Mouse (Mus musculus) limb, embryonic 11.5 days (tissue): ENCODE results near the gene Prkce. TPM values are rescaled to one million over a fixed set of nuclear protein-coding genes. Genes with fewer than 3 reads are reported as not detected.

Experiments used
- ATAC-seq: fragments of 200-750 bp; cut with Nextera tagmentation; 2 replicates; pipeline ENCODE4 v1.8.0; 2017; ENCODE audit warnings: low read depth; ENCODE audit not compliant: insufficient number of reproducible peaks, low FRiP score, low TSS enrichment
- DNase-seq: peaks from one replicate; pipeline ENCODE4 v3.0.0-alpha.2; 2015; ENCODE audit warnings: low spot score
- H3K27ac ChIP-seq: fragments of 300-500 bp; sonication (generic); replicated peaks from 2 replicates; pipeline ENCODE4 v1.5.1; 2014; ENCODE audit warnings: low read depth, mild to moderate bottlenecking, low read length
- H3K27me3 ChIP-seq: fragments of 300-500 bp; sonication (generic); 2 replicates; pipeline ENCODE4 v1.6.1; 2014; ENCODE audit warnings: mild to moderate bottlenecking, low read length, mixed read lengths; ENCODE audit not compliant: control insufficient read depth, insufficient read depth
- H3K36me3 ChIP-seq: fragments of 300-500 bp; sonication (generic); 2 replicates; pipeline ENCODE4 v1.6.1; 2014; ENCODE audit warnings: mild to moderate bottlenecking, low read length, moderate library complexity, mixed read lengths; ENCODE audit not compliant: control insufficient read depth, insufficient read depth
- H3K4me1 ChIP-seq: fragments of 300-500 bp; sonication (generic); 2 replicates; pipeline ENCODE4 v1.6.1; 2014; ENCODE audit warnings: low read length, mixed read lengths; ENCODE audit not compliant: control insufficient read depth, insufficient read depth
- H3K4me2 ChIP-seq: fragments of 300-500 bp; sonication (generic); 2 replicates; pipeline ENCODE4 v1.6.1; 2014; ENCODE audit warnings: low read depth, mild to moderate bottlenecking, moderate library complexity; ENCODE audit not compliant: severe bottlenecking
- H3K4me3 ChIP-seq: fragments of 300-500 bp; sonication (generic); 2 replicates; pipeline ENCODE4 v1.5.1; 2014; ENCODE audit warnings: low read depth, low read length
- H3K9ac ChIP-seq: fragments of 300-500 bp; sonication (generic); 2 replicates; pipeline ENCODE4 v1.6.1; 2014; ENCODE audit warnings: mild to moderate bottlenecking, low read length
- H3K9me3 ChIP-seq: fragments of 300-500 bp; sonication (generic); 2 replicates; pipeline ENCODE4 v1.6.1; 2016; ENCODE audit warnings: low read length; ENCODE audit not compliant: control insufficient read depth
- WGBS: fragments of 180-500 bp; shearing (Covaris S2); extraction: QIAGEN DNeasy Blood & Tissue Kit; methylation state at CpG from one replicate; pipeline ENCODE4 v1.1.7; 2014; 5-methylcytosine and 5-hydroxymethylcytosine counted together
- polyA plus RNA-seq: library from polyadenylated mRNA; unstranded; fragments of >200 nt; fragmentation: Nextera tagmentation; extraction: Ambion mirVana; gene quantifications from 2 replicates; pipeline ENCODE4 v1.2.1, GENCODE M21; 2014

The Prkce gene
- polyA plus RNA-seq, 1 experiment from 2014 or later, result 5.1 TPM

GRCm38 (mm10) chr17:86507342-86508211 lies 340.0 kb downstream of the Prkce start:
- Histone ChIP-seq H3K4me3 (no peak overlapping the region), H3K9me3 (no peaks in the 10 kb centered on the region), H3K36me3 (no peaks in the 10 kb centered on the region), H3K9ac (no peak overlapping the region), H3K27me3 (no peaks in the 10 kb centered on the region), H3K4me2 (no peak overlapping the region), H3K4me1 (no peaks in the 10 kb centered on the region), H3K27ac (no peak overlapping the region)
- 74% methylated on average over 19 of the region's 19 CpGs for WGBS
- DNase-seq, result no peak
- ATAC-seq, result no peak

- Histone ChIP-seq H3K27me3 (no peaks in the 10 kb centered on the region), H3K36me3 (no peaks in the 10 kb centered on the region), H3K4me3 (no peak overlapping the region), H3K4me1 (no peaks in the 10 kb centered on the region), H3K9me3 (no peaks in the 10 kb centered on the region), H3K27ac (no peak overlapping the region), H3K9ac (no peak overlapping the region), H3K4me2 (no peak overlapping the region)
- ATAC-seq (no peak), DNase-seq (no peak)
- 87% methylated on average over 3 of the region's 3 CpGs for WGBS
Measured at GRCm38 (mm10) chr17:86508212-86508490, 340.6 kb downstream of the Prkce start.

- H3K9me3 ChIP-seq, result no peaks in the 10 kb centered on the region
- no peaks in the 10 kb centered on the region for H3K27me3 ChIP-seq
- WGBS, result 34% methylated on average over 5 of the region's 5 CpGs
- H3K27ac ChIP-seq, result no peak overlapping the region
- no peak overlapping the region for H3K4me2 ChIP-seq
- no peak overlapping the region for H3K4me3 ChIP-seq
- H3K9ac ChIP-seq, result no peak overlapping the region
- no peaks in the 10 kb centered on the region for H3K36me3 ChIP-seq
- DNase-seq (no peak), ATAC-seq (no peak)
- H3K4me1 ChIP-seq, result no peaks in the 10 kb centered on the region
Measured at GRCm38 (mm10) chr17:86509871-86510270, 342.3 kb downstream of the Prkce start.

- H3K4me2 ChIP-seq, result no peak overlapping the region
- DNase-seq (no peak), ATAC-seq (no peak)
- no peaks in the 10 kb centered on the region for H3K27me3 ChIP-seq
- H3K9ac ChIP-seq, result no peak overlapping the region
- no peak overlapping the region for H3K4me3 ChIP-seq
- no peaks in the 10 kb centered on the region for H3K36me3 ChIP-seq
- H3K9me3 ChIP-seq, result no peaks in the 10 kb centered on the region
- WGBS, result 88% methylated on average over 13 of the region's 13 CpGs
- H3K27ac ChIP-seq, result no peak overlapping the region
- no peaks in the 10 kb centered on the region for H3K4me1 ChIP-seq
Measured at GRCm38 (mm10) chr17:86514974-86515620, 347.5 kb downstream of the Prkce start.

GRCm38 (mm10) chr17:86516630-86517029 lies 349.0 kb downstream of the Prkce start:
- no peak overlapping the region for H3K4me2 ChIP-seq
- DNase-seq, result no peak
- no peaks in the 10 kb centered on the region for H3K4me1 ChIP-seq
- H3K36me3 ChIP-seq, result no peaks in the 10 kb centered on the region
- no peak overlapping the region for H3K27ac ChIP-seq
- H3K27me3 ChIP-seq, result no peaks in the 10 kb centered on the region
- no peak overlapping the region for H3K4me3 ChIP-seq
- WGBS, result 78% methylated on average over 5 of the region's 5 CpGs
- no peak overlapping the region for H3K9ac ChIP-seq
- no peak for ATAC-seq
- no peaks in the 10 kb centered on the region for H3K9me3 ChIP-seq

- no peaks in the 10 kb centered on the region for H3K9me3 ChIP-seq
- ATAC-seq, result no peak
- H3K4me3 ChIP-seq, result no peak overlapping the region
- DNase-seq, result no peak
- no peaks in the 10 kb centered on the region for H3K27me3 ChIP-seq
- no peak overlapping the region for H3K9ac ChIP-seq
- H3K4me1 ChIP-seq, result no peaks in the 10 kb centered on the region
- H3K36me3 ChIP-seq, result no peaks in the 10 kb centered on the region
- WGBS, result 91% methylated on average over 7 of the region's 7 CpGs
- H3K27ac ChIP-seq, result no peak overlapping the region
- H3K4me2 ChIP-seq, result no peak overlapping the region
Measured at GRCm38 (mm10) chr17:86518604-86519003, 351.0 kb downstream of the Prkce start.

GRCm38 (mm10) chr17:86521252-86521651 lies 353.7 kb downstream of the Prkce start:
- no peaks in the 10 kb centered on the region for H3K27me3 ChIP-seq
- H3K4me2 ChIP-seq, result no peak overlapping the region
- WGBS, result 92% methylated on average over 11 of the region's 11 CpGs

GRCm38 (mm10) chr17:86522649-86523048 lies 355.1 kb downstream of the Prkce start:
- WGBS, result 93% methylated on average over 5 of the region's 5 CpGs
- H3K27me3 ChIP-seq, result no peaks in the 10 kb centered on the region
- H3K36me3 ChIP-seq, result no peaks in the 10 kb centered on the region
- no peak overlapping the region for H3K4me3 ChIP-seq
- no peaks in the 10 kb centered on the region for H3K4me1 ChIP-seq
- ATAC-seq (no peak), DNase-seq (no peak)
- H3K4me2 ChIP-seq, result no peak overlapping the region
- H3K9me3 ChIP-seq, result no peaks in the 10 kb centered on the region
- no peak overlapping the region for H3K9ac ChIP-seq
- no peak overlapping the region for H3K27ac ChIP-seq

More at GRCm38 (mm10) chr17:86521252-86521651, 353.7 kb downstream of the Prkce start:
- no peak for DNase-seq
- Histone ChIP-seq H3K27ac (no peak overlapping the region), H3K36me3 (no peaks in the 10 kb centered on the region), H3K9ac (no peak overlapping the region), H3K4me1 (no peaks in the 10 kb centered on the region), H3K9me3 (no peaks in the 10 kb centered on the region), H3K4me3 (no peak overlapping the region)
- no peak for ATAC-seq
